Mouse (Mus musculus): ENCODE data around the gene Tmem189.

- TF ChIP-seq GATA1 (IDR thresholded peaks at IDR 0.05; ENCODE audit: borderline replicate concordance, low read length): no peak
- TF ChIP-seq CTCF (IDR thresholded peaks at IDR 0.05; ENCODE audit: low read depth, low read length): no peak
- TF ChIP-seq TAL1 (conservative IDR thresholded peaks at IDR 0.05; ENCODE audit: low read depth, low read length): no peak
- TF ChIP-seq POLR2AphosphoS5 (IDR thresholded peaks at IDR 0.05; ENCODE audit: insufficient replicate concordance, low read depth, low read length): no peak
- no peak for TF ChIP-seq GATA2 (IDR thresholded peaks at IDR 0.05; ENCODE audit: borderline replicate concordance, low read depth, low read length)
Measured at GRCm38 (mm10) chr2:167691871-167692661, 2.4 kb upstream of the Tmem189 start.
